Mouse (Mus musculus) thymus, adult 2 months (tissue): ENCODE measurements around the gene Unc79. TPM values are rescaled to one million over a fixed set of nuclear protein-coding genes. Genes with fewer than 3 reads are reported as not detected.

Experiments used
- DNase-seq: peaks from one replicate; pipeline ENCODE4 v3.0.0; 2021
- H3K27ac ChIP-seq: fragments of 200-500 bp; 2 replicates; pipeline ENCODE4 v1.5.1; 2012; ENCODE audit warnings: low read length, control low read depth; ENCODE audit not compliant: control insufficient read depth, insufficient read depth
- H3K27me3 ChIP-seq: fragments of 200-500 bp; 2 replicates; pipeline ENCODE4 v1.6.1; 2012; ENCODE audit warnings: mild to moderate bottlenecking, low read length, moderate library complexity, mixed read lengths; ENCODE audit not compliant: control insufficient read depth, insufficient read depth
- H3K36me3 ChIP-seq: fragments of 200-500 bp; 2 replicates; pipeline ENCODE4 v1.6.1; 2012; ENCODE audit warnings: mild to moderate bottlenecking, low read length, moderate library complexity; ENCODE audit not compliant: control insufficient read depth, insufficient read depth
- H3K4me1 ChIP-seq: fragments of 200-500 bp; replicated peaks from 2 replicates; pipeline ENCODE4 v1.6.1; 2012; ENCODE audit warnings: low read length; ENCODE audit not compliant: control insufficient read depth, insufficient read depth
- H3K4me3 ChIP-seq: fragments of 200-500 bp; 2 replicates; pipeline ENCODE4 v1.5.1; 2012; ENCODE audit warnings: mild to moderate bottlenecking, low read length, control low read depth, moderate library complexity; ENCODE audit not compliant: control insufficient read depth, insufficient read depth
- CTCF ChIP-seq: fragments of 200-500 bp; IDR thresholded peaks from 2 replicates; pipeline ENCODE4 v1.5.1; 2012; ENCODE audit warnings: mild to moderate bottlenecking, control low read depth, low read length, moderate library complexity, borderline replicate concordance; ENCODE audit not compliant: control insufficient read depth, poor library complexity, insufficient read depth; ENCODE audit errors: extremely low read depth
- POLR2A ChIP-seq: fragments of 200-500 bp; IDR thresholded peaks from 2 replicates; pipeline ENCODE4 v1.6.1; 2012; ENCODE audit warnings: mild to moderate bottlenecking, low read length, control low read depth, moderate library complexity; ENCODE audit not compliant: control insufficient read depth, poor library complexity, insufficient read depth; ENCODE audit errors: extremely low read depth
- WGBS: fragments of 180-500 bp; shearing (Covaris S2); methylation state at CpG from one replicate; pipeline ENCODE4 v1.1.7; 2018; 5-methylcytosine and 5-hydroxymethylcytosine counted together
- polyA plus RNA-seq: library from polyadenylated mRNA; depleted of rRNA; stranded (reverse); fragments of >200 nt; gene quantifications from 2 replicates; pipeline ENCODE4 v1.2.3, GENCODE M21; 2012

Unc79 gene
- polyA plus RNA-seq, 1 experiment, result 1.1 TPM

DNA sequence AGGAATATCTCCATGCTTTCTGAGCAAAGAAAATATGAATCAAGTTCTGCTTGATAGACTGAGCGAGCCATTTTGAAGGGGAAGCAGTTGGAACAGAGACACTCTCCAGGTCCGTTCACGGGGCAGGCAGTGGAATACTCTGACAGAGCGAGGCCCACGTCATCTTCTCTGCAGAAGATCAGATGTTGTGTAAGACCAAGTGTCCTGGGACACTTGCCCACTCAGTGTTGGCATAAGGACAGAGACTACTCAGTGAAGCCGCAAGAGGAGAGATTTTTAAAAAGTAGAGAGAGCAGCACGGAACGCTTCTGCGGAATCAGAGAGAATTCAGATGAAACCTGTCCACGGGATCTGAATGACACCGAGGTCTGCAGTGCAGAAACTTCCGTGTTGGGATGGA lies 69.5 kb downstream of the Unc79 start:
- WGBS, result 93% methylated on average over 12 of the region's 12 CpGs
- H3K36me3 ChIP-seq, result no peaks in the 10 kb centered on the region
- DNase-seq, result no peak

DNA sequence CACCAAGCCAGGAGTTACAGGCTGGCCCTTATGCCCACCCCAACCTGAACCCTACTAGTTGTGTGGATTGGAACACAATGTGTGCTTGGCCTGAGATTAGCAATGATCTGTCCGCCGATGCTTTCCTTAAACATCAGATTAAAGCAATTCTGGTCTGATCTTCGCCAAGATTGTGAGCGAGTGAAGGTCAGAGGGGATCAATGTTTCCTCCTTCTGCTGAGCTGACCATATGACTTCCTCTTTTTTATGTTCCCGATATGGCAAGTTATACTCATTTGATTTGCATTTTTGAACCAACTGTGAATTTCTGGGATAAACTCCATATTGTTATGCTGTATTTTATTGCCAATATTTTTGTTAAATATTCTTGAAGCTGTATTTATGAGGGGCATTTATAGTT lies 88.0 kb downstream of the Unc79 start:
- 0 out of 2 replicates have a peak, but pooled peaks cover 2% of the 10 kb centered on the region for H3K4me1 ChIP-seq
- no peaks in the 10 kb centered on the region for H3K27me3 ChIP-seq
- H3K4me3 ChIP-seq, result no peak overlapping the region
- no peak overlapping the region for H3K27ac ChIP-seq
- WGBS, result 15% methylated on average over 5 of the region's 5 CpGs
- DNase-seq, result no peak
- no peak for TF ChIP-seq CTCF
- no peak for TF ChIP-seq POLR2A
- no peaks in the 10 kb centered on the region for H3K36me3 ChIP-seq

More for the DNA sequence above, 69.5 kb downstream of the Unc79 start:
- TF ChIP-seq CTCF (no peak), POLR2A (no peak)
- Histone ChIP-seq H3K4me1 (no peaks in the 10 kb centered on the region), H3K27me3 (no peaks in the 10 kb centered on the region), H3K4me3 (no peak overlapping the region), H3K27ac (no peak overlapping the region)

DNA sequence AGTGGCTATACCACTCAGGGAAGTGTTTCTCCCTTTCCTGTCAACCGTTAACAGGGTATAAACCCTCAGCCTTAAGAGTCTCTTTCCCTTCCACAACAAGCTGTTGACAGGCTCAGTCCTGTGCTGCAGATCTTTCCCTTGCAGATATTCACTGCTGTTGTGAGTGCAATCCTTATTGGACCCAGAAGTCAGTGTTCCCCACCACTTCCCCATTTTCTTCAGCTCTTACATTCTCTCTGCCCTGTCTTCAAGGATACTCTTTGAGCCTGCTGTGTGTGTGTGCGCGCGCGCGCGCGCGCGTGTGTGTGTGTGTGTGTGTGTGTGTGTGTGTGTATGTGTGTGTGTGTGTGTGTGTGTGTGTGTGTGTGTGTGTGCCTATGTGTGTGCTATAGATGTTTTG lies 90.7 kb downstream of the Unc79 start:
- 10% methylated on average over 10 of the region's 10 CpGs for whole genome bisulfite sequencing

DNA sequence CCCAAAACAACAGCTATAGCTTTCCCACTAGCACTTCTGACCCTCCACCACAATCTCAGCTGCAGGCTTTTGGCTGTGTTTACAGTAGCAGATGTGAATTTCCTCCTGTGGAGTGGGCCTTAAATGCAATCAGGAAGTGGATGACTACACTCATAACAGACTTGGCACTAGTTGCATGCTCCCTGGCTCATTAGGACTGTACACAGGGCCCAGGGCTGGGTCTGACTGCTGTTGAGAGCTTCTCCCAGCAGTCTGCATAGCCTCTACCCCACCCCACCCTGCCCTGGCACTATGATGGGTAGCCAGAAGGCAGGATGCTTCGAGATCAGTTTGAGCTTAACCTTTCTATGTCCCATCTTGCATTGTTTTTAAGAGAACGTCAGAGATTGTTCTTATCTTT lies 91.5 kb downstream of the Unc79 start:
- no peak for DNase-seq
- TF ChIP-seq POLR2A (no peak), CTCF (no peak)
- Histone ChIP-seq H3K36me3 (no peaks in the 10 kb centered on the region), H3K27me3 (no peaks in the 10 kb centered on the region), H3K4me3 (no peak overlapping the region), H3K27ac (no peak overlapping the region), H3K4me1 (0 out of 2 replicates have a peak, but pooled peaks cover 2% of the 10 kb centered on the region)
- 85% methylated on average over 2 of the region's 2 CpGs for WGBS

More for the DNA sequence above, 90.7 kb downstream of the Unc79 start:
- no peak overlapping the region for H3K27ac ChIP-seq
- no peaks in the 10 kb centered on the region for H3K27me3 ChIP-seq
- H3K4me1 ChIP-seq, result 0 out of 2 replicates have a peak, but pooled peaks cover 2% of the 10 kb centered on the region
- no peak overlapping the region for H3K4me3 ChIP-seq
- TF ChIP-seq CTCF (no peak), POLR2A (no peak)
- no peak for DNase-seq
- H3K36me3 ChIP-seq, result no peaks in the 10 kb centered on the region

DNA sequence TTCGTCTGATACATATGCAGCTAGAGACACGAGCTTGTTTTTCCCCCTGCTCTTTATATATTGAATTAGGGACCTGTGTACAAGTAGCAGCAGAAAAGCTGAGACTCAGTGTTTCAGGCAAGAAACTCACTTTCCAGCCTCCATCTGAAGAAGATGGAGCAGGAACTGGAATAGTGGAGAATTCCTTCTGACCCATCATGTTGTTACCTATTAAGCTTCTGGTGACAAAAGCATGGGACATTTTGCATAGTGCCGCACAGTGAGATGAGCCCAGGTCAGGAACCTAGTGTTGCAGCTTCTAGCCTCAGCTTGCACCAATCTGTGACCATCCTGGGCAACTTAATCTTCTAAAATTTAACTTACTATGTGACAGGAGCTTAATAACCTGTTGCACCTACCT lies 92.7 kb downstream of the Unc79 start:
- Histone ChIP-seq H3K27ac (no peak overlapping the region), H3K4me1 (0 out of 2 replicates have a peak, but pooled peaks cover 2% of the 10 kb centered on the region), H3K27me3 (no peaks in the 10 kb centered on the region), H3K36me3 (no peaks in the 10 kb centered on the region), H3K4me3 (no peak overlapping the region)
- WGBS, result 96% methylated on average over 3 of the region's 3 CpGs
- no peak for TF ChIP-seq POLR2A
- DNase-seq, result no peak

DNA sequence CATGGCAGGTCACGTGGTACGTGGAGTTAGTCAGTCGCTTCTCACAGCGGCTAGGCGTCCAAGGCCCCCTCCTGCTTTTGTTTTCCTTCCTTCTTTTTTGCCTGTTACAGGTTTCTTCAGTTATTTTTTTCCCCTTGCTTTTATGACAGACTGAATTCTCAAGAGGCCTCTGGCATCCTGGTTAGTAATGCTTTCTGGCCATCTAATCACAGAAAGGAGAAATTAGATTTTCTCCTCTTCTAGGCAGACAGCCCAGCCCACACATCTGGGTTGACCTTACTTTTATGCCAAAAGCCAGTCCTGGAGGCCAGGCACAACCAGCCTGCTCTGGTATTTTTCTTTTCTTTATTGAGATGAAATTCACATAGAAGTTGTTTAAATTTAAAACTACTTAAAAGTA lies 94.1 kb downstream of the Unc79 start:
- Histone ChIP-seq H3K4me3 (no peak overlapping the region), H3K27ac (no peak overlapping the region), H3K36me3 (no peaks in the 10 kb centered on the region), H3K4me1 (0 out of 2 replicates have a peak, but pooled peaks cover 2% of the 10 kb centered on the region), H3K27me3 (no peaks in the 10 kb centered on the region)
- DNase-seq, result no peak
- WGBS, result 96% methylated on average over 5 of the region's 5 CpGs
- TF ChIP-seq CTCF, result no peak
- TF ChIP-seq POLR2A, result no peak

DNA sequence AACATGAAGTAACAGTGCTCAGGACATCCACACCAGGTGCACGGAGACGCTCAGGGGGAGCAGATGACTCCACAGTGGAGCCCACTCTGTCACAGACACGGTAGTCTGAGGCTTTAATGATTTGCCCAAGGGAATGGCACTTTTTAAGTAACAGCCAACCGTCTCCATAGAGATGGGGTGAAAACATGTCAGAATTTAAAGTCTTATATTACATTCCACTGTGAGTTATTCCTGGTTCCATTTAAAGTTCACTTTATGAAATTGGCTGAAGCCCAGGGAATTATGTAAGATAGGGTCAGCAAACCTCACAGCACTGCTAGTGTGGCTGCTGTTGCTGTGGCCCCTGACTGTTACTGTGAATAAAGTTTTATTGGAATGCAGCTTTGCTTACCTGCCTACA lies 95.8 kb downstream of the Unc79 start:
- WGBS, result 90% methylated on average over 4 of the region's 4 CpGs
- no peak overlapping the region for H3K4me3 ChIP-seq
- no peaks in the 10 kb centered on the region for H3K36me3 ChIP-seq

More for the DNA sequence above, 95.8 kb downstream of the Unc79 start:
- Histone ChIP-seq H3K4me1 (0 out of 2 replicates have a peak, but pooled peaks cover under 1% of the 10 kb centered on the region), H3K27ac (no peak overlapping the region), H3K27me3 (no peaks in the 10 kb centered on the region)
- no peak for DNase-seq
- TF ChIP-seq POLR2A (no peak), CTCF (no peak)
